Mouse (Mus musculus) hindbrain, postnatal 0 days (tissue): Measurements from ENCODE around the gene Gpc5. TPM values are rescaled to one million over a fixed set of nuclear protein-coding genes. Genes with fewer than 3 reads are reported as not detected.

Source experiments
- ATAC-seq: fragments of 200-750 bp; cut with Nextera tagmentation; 2 replicates; pipeline ENCODE4 v1.8.0; 2017; ENCODE audit warnings: mild to moderate bottlenecking, moderate TSS enrichment, moderate library complexity
- DNase-seq: peaks from one replicate; pipeline ENCODE4 v3.0.0-alpha.2; 2015; ENCODE audit warnings: low spot score
- H3K27ac ChIP-seq: fragments of 300-500 bp; sonication (generic); 2 replicates; pipeline ENCODE4 v1.5.1; 2014; ENCODE audit warnings: mild to moderate bottlenecking
- H3K27me3 ChIP-seq: fragments of 300-500 bp; sonication (generic); 2 replicates; pipeline ENCODE4 v1.6.1; 2014; ENCODE audit warnings: low read length, mixed read lengths; ENCODE audit not compliant: insufficient read depth
- H3K36me3 ChIP-seq: fragments of 300-500 bp; sonication (generic); 2 replicates; pipeline ENCODE4 v1.6.1; 2014; ENCODE audit warnings: low read length, mixed read lengths; ENCODE audit not compliant: insufficient read depth
- H3K4me1 ChIP-seq: fragments of 300-500 bp; sonication (generic); 2 replicates; pipeline ENCODE4 v1.6.1; 2014; ENCODE audit warnings: antibody characterized with exemption, low read length, mixed read lengths; ENCODE audit not compliant: insufficient read depth
- H3K4me2 ChIP-seq: fragments of 300-500 bp; sonication (generic); 2 replicates; pipeline ENCODE4 v1.6.1; 2014; ENCODE audit warnings: low read depth, mild to moderate bottlenecking, low read length, moderate library complexity, mixed read lengths
- H3K4me3 ChIP-seq: fragments of 300-500 bp; sonication (generic); 2 replicates; pipeline ENCODE4 v1.5.1; 2014; ENCODE audit warnings: low read length
- H3K9ac ChIP-seq: fragments of 300-500 bp; sonication (generic); replicated peaks from 2 replicates; pipeline ENCODE4 v1.6.1; 2014; ENCODE audit warnings: mild to moderate bottlenecking, low read length, moderate library complexity, mixed read lengths
- H3K9me3 ChIP-seq: fragments of 300-500 bp; sonication (generic); 2 replicates; pipeline ENCODE4 v1.6.1; 2016; ENCODE audit warnings: low read length, mixed read lengths
- CTCF ChIP-seq: IDR thresholded peaks from 2 replicates; pipeline ENCODE4 v1.5.1; 2016; ENCODE audit warnings: antibody characterized with exemption, control low read depth, low read depth
- WGBS: fragments of 180-500 bp; shearing (Covaris S2); extraction: QIAGEN DNeasy Blood & Tissue Kit; methylation state at CpG from one replicate; pipeline ENCODE4 v1.1.7; 2014; 5-methylcytosine and 5-hydroxymethylcytosine counted together
- polyA plus RNA-seq: library from polyadenylated mRNA; unstranded; fragments of >200 nt; fragmentation: Nextera tagmentation; extraction: Ambion mirVana; gene quantifications from 2 replicates; pipeline ENCODE4 v1.2.1, GENCODE M21; 2015
- total RNA-seq: library from RNA; depleted of rRNA; stranded (reverse); fragments of >200 nt; gene quantifications from 2 replicates; pipeline ENCODE4 v1.2.3, GENCODE M21; 2014; rRNA removed

Gpc5 gene
- total RNA-seq (22.9 and 25.6 TPM in 2 replicates), polyA plus RNA-seq (17.4 and 17.9 TPM in 2 replicates)

DNA sequence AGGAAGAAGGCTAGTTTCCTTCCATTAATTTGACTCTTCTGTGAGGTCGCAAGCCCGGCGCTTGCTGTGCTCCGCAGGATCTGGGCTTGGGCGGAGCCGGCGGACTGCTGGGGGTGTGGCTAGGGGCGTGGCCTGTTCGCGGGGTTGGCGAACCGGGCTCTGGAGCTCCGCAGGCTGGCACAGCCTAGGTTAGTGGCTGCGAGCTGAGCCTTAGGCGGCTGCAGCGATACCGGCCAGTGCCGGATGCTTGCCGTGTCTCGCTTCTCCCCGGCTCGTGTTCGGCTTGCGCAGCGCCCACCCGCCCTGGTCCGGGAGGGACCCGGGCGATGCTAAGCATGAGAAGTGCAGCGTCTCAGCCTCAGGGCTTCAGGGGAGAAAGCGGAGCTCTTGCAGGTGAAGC is at the start of gene Gpc5:
Gpc5 (plus strand) TSS at position 135 of the 400 bp plus-strand sequence.
- H3K27ac ChIP-seq: no peak within 1 kb of the TSS
- DNase-seq (peak; percentile 91), ATAC-seq (peak; percentile 99)
- peaks cover 5% of the 10 kb centered on the region; the same call in 1 of the 2 replicates for H3K27me3 ChIP-seq
- peak within 1 kb of the TSS; percentile 96 for H3K4me2 ChIP-seq
- H3K36me3 ChIP-seq: no peaks in the 10 kb centered on the region
- no peaks in the 10 kb centered on the region; the same call in 1 of the 2 replicates for H3K4me1 ChIP-seq
- no peaks in the 10 kb centered on the region for H3K9me3 ChIP-seq
- peak within 1 kb of the TSS; percentile 68 for H3K4me3 ChIP-seq
- TF ChIP-seq CTCF: 0 out of 2 replicates have a peak, but pooled peaks have one; percentile 12
- WGBS: under 1% methylated on average over 31 of the region's 31 CpGs
- H3K9ac ChIP-seq: peak within 1 kb of the TSS; percentile 61

GRCm38 (mm10) chr14:115042660-115043059 is 49.4 kb upstream of the Gpc5 start:
- TF ChIP-seq CTCF: no peak
- H3K27ac ChIP-seq: no peak overlapping the region
- H3K27me3 ChIP-seq: peaks cover 4% of the 10 kb centered on the region; the same call in 1 of the 2 replicates
- peak overlapping the region; percentile 88 for H3K4me2 ChIP-seq
- H3K36me3 ChIP-seq: peaks cover 15% of the 10 kb centered on the region; the same call in 1 of the 2 replicates
- 0 out of 2 replicates have a peak, but pooled peaks cover 2% of the 10 kb centered on the region for H3K4me1 ChIP-seq
- peak overlapping the region; percentile 83 for H3K4me3 ChIP-seq
- peak; percentile 9 for DNase-seq
- no peaks in the 10 kb centered on the region for H3K9me3 ChIP-seq
- no peak for ATAC-seq
- peak overlapping the region; percentile 94 for H3K9ac ChIP-seq
- WGBS: 4% methylated on average over 4 of the region's 4 CpGs

DNA sequence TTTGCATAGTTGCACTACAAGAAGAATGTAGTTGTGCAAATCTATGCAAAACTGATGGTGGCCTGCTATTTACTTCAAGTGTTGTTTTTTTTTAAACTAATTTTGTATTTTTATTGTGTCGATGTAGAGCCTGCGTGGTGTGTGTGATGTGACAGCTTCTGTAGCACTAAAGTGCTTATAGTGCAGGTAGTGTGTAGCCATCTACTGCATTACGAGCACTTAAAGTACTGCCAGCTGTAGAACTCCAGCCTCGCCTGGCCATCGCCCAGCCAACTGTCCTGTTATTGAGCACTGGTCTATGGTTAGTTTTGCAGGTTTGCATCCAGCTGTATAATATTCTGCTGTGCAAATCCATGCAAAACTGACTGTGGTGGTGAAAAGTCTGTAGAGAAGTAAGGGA is 48.0 kb upstream of the Gpc5 start:
- DNase-seq (no peak), ATAC-seq (no peak)
- no peak overlapping the region for H3K9ac ChIP-seq
- H3K9me3 ChIP-seq: no peaks in the 10 kb centered on the region
- no peaks in the 10 kb centered on the region for H3K27me3 ChIP-seq
- H3K4me1 ChIP-seq: 0 out of 2 replicates have a peak, but pooled peaks cover 2% of the 10 kb centered on the region
- H3K4me2 ChIP-seq: 0 out of 2 replicates have a peak overlapping the region, but pooled peaks have one; percentile 88
- 0 out of 2 replicates have a peak overlapping the region, but pooled peaks have one; percentile 7 for H3K4me3 ChIP-seq
- 83% methylated on average over 5 of the region's 5 CpGs for WGBS
- H3K36me3 ChIP-seq: peaks cover 15% of the 10 kb centered on the region; the same call in 1 of the 2 replicates
- no peak overlapping the region for H3K27ac ChIP-seq
- TF ChIP-seq CTCF: no peak

- Histone ChIP-seq H3K9ac (no peak overlapping the region), H3K27ac (no peak overlapping the region), H3K36me3 (peaks cover 15% of the 10 kb centered on the region; the same call in 1 of the 2 replicates), H3K9me3 (no peaks in the 10 kb centered on the region), H3K4me2 (no peak overlapping the region), H3K4me3 (no peak overlapping the region), H3K27me3 (no peaks in the 10 kb centered on the region), H3K4me1 (0 out of 2 replicates have a peak, but pooled peaks cover 2% of the 10 kb centered on the region)
- ATAC-seq: no peak
- DNase-seq: no peak
- no peak for TF ChIP-seq CTCF
- 68% methylated on average over 3 of the region's 3 CpGs for WGBS
Measured at GRCm38 (mm10) chr14:115045712-115046111, 46.3 kb upstream of the Gpc5 start.

DNA sequence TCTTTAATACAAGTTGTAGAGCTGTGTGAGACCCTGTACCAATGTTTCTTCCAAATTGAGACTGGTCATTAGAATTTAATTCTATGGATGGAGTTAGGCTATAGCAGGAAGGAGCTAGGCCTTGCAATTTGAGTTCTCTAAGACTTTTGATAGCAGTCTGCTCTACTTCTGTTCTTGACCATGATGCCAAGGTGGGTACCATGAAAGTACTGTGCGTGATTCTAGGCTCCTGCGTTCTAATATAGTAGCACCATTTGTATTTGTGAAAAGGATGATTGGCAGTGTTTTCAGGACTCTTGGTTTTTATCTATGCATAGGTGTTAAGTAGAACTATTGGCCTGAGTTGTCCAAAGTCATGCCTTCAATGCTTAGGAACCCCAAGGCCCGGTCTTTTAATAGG is 44.7 kb upstream of the Gpc5 start:
- Histone ChIP-seq H3K27ac (no peak overlapping the region), H3K4me3 (no peak overlapping the region), H3K27me3 (no peaks in the 10 kb centered on the region), H3K9ac (no peak overlapping the region), H3K4me1 (0 out of 2 replicates have a peak, but pooled peaks cover 2% of the 10 kb centered on the region), H3K9me3 (no peaks in the 10 kb centered on the region), H3K4me2 (no peak overlapping the region), H3K36me3 (peaks cover 15% of the 10 kb centered on the region; the same call in 1 of the 2 replicates)
- TF ChIP-seq CTCF: no peak
- 90% methylated on average over 3 of the region's 3 CpGs for WGBS
- no peak for DNase-seq
- no peak for ATAC-seq

DNA sequence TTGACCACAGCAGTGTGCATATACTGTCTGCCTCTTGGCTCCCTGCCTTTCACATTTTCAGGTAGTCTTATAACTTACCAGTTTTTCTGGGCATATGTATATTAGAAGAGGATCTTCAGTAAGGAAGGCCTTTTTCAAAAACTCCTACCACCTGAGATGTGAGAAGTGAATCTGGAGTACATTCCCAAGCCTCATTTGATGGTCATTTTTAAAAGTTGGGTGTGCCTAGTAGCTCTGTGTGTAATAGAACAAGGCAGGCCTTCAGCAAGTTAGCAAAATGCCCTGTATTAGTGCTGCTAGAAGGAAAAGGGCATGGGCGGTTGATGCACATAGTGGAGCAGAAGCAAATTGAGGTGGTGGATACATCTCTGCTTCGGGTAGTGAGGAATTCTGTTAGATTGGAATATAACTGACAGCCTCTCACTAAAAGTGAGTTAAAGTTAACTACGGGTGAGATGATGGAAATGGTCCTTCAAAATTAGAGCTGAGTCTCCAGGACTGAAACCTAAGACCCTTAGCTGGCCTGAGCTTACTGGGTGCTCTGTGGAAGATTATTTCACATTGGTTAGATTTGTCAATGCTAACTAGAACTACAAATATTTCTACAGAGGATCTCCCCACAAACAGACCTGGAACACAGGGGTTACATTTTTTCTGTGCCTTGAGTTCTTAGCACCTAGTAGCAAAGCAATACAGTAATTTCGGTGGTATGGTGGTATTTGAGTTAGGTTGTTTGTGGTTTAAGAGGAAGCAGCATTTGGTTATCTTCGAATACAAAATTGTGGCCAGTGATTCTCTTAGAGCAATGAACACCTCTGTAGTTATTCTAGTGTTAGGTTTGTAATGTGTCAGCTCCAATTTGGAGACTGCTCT is 43.8 kb upstream of the Gpc5 start:
- Histone ChIP-seq H3K27me3 (no peaks in the 10 kb centered on the region), H3K9me3 (no peaks in the 10 kb centered on the region), H3K27ac (no peak overlapping the region), H3K4me2 (no peak overlapping the region), H3K9ac (no peak overlapping the region), H3K4me1 (0 out of 2 replicates have a peak, but pooled peaks cover 2% of the 10 kb centered on the region), H3K4me3 (no peak overlapping the region), H3K36me3 (peaks cover 15% of the 10 kb centered on the region; the same call in 1 of the 2 replicates)
- ATAC-seq (no peak), DNase-seq (no peak)
- no peak for TF ChIP-seq CTCF
- 71% methylated on average over 5 of the region's 5 CpGs for WGBS
